Mouse (Mus musculus) ES-E14 (cell line): ENCODE results near the gene Eral1.

ENCODE experiments used
- CHD2 ChIP-seq: IDR thresholded peaks from 2 replicates; pipeline ENCODE4 v1.6.1; 2014; ENCODE audit warnings: mild to moderate bottlenecking, low read depth, low read length, inconsistent platforms
- HCFC1 ChIP-seq: IDR thresholded peaks from 2 replicates; pipeline ENCODE4 v1.6.1; 2012; ENCODE audit warnings: low read length, inconsistent platforms, borderline replicate concordance; ENCODE audit not compliant: insufficient read depth
- MAFK ChIP-seq: IDR thresholded peaks from 2 replicates; pipeline ENCODE4 v1.6.1; 2014; ENCODE audit warnings: mild to moderate bottlenecking, low read depth, low read length, inconsistent platforms; ENCODE audit not compliant: insufficient read depth
- ZC3H11A ChIP-seq: IDR thresholded peaks from 2 replicates; pipeline ENCODE4 v1.6.1; 2012; ENCODE audit warnings: low read depth, mild to moderate bottlenecking, inconsistent platforms, low read length, borderline replicate concordance
- ZNF384 ChIP-seq: IDR thresholded peaks from 2 replicates; pipeline ENCODE4 v1.6.1; 2012; ENCODE audit warnings: low read depth, low read length, inconsistent platforms

- no peak for TF ChIP-seq HCFC1
- TF ChIP-seq CHD2 = no peak
- TF ChIP-seq MAFK = no peak
- no peak for TF ChIP-seq ZC3H11A
- TF ChIP-seq ZNF384 = no peak
Measured at GRCm38 (mm10) chr11:78129458-78129857, 49.3 kb upstream of the Eral1 start.
